Mouse (Mus musculus) cortical plate, adult 2 months (tissue): Measurements from ENCODE around the gene Treml2.

Source experiments
- CTCF ChIP-seq: fragments of 200-500 bp; IDR thresholded peaks from 2 replicates; pipeline ENCODE4 v1.5.1; 2011; ENCODE audit warnings: mild to moderate bottlenecking, control low read depth, low read length; ENCODE audit not compliant: insufficient read depth; ENCODE audit errors: extremely low read depth
- POLR2A ChIP-seq: fragments of 200-500 bp; IDR thresholded peaks from 2 replicates; pipeline ENCODE4 v1.6.1; 2011; ENCODE audit warnings: mild to moderate bottlenecking, low read length, control low read depth; ENCODE audit not compliant: insufficient read depth; ENCODE audit errors: extremely low read depth

DNA sequence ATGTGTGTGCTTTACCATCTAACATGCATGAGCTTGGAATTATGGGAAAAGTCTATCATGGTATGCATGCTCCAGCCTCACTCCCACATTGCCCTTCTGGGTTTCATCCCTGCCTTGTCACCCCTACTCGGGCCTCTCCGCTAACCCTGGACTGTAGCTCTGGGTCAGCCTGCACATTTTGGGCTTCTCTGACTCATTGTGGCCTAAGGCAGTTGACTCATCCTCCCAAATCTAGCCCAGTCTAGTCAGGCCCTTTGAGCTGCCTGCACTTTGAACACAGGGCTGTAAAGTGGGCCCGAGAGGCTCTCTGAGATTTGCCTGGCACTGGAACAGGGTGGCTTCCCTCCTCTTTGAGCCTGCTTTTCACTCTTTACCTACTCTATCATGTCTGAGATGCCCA is 56.5 kb downstream of the Treml2 start:
- TF ChIP-seq POLR2A: no peak
- no peak for TF ChIP-seq CTCF
